9 mouse cellular contexts compared by ENCODE assay signal in the genomic region with DNA sequence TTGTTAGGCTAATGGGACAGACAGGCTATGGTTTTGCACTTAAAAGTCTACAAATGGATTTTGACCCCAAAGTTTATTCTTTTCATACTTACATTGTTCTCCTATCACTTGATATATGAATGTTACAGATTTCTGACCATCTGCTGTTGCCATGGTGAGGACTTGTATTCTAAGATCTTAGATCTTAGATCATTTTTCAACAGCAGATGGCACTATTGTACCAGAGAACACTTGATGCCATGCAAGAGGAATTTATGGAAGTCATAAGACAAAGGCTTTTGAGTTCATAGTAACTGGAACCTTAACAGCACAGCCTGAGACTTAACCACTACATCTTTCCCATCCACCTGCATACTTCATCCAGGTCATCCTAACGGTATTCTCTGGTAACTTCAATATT. TPM values are rescaled to one million over a fixed set of nuclear protein-coding genes. Genes with fewer than 3 reads are reported as not detected.
DNase-seq lines count a peak whose midpoint lies in the region; ATAC-seq and TF ChIP-seq lines count a peak whose summit lies in the region.
"Had no signal": no experiment of that assay in that cellular context is flagged by ENCODE, and none has a peak within 500 bp of the region (broad histone marks: within the 10 kb centered on the region; RNA-seq: fewer than 3 reads in every experiment).

No protein-coding gene starts in this region.

- no peaks in the 10 kb centered on the region; the same call in 1 of the 2 replicates for H3K36me3 ChIP-seq in kidney, adult 2 months (ENCODE audit: control insufficient read depth, insufficient read depth, low read length)
- H3K36me3 ChIP-seq in kidney, embryonic 16.5 days (ENCODE audit: insufficient read depth, low read length): peaks cover 7% of the 10 kb centered on the region; the same call in 1 of the 2 replicates
- peaks cover 18% of the 10 kb centered on the region for H3K36me3 ChIP-seq in midbrain, embryonic 12.5 days

- H3K27me3 ChIP-seq in kidney, adult 2 months (replicated peaks; ENCODE audit: control insufficient read depth, insufficient read depth, low read length): no peaks in the 10 kb centered on the region
- no peaks in the 10 kb centered on the region for H3K27me3 ChIP-seq in kidney, embryonic 16.5 days (ENCODE audit: insufficient read depth, low read length)
- no peaks in the 10 kb centered on the region for H3K27me3 ChIP-seq in midbrain, embryonic 12.5 days
- H3K27me3 ChIP-seq: limb, embryonic 15.5 days had no signal

- DNase-seq in kidney, adult 2 months: peak; percentile 79
- peak; percentile 85 for DNase-seq in CD4-positive, CD25-positive, alpha-beta regulatory T cell, adult 2 months (ENCODE audit: low read depth, low spot score)
- DNase-seq in T-cell, adult 2 months (ENCODE audit: low spot score): peak; percentile 45
- DNase-seq in forelimb bud, embryonic 11.5 days (ENCODE audit: low read depth, low spot score): peak; percentile 80
- no peak for DNase-seq in spleen, adult 12 weeks (ENCODE audit: low spot score)
- DNase-seq in urinary bladder, postnatal 14 days (ENCODE audit: low spot score): no peak

- H3K9me3 ChIP-seq in kidney, embryonic 16.5 days (ENCODE audit: low read length): no peaks in the 10 kb centered on the region
- no peaks in the 10 kb centered on the region for H3K9me3 ChIP-seq in midbrain, embryonic 12.5 days
- H3K9me3 ChIP-seq: limb, embryonic 15.5 days had no signal

- peaks cover 6% of the 10 kb centered on the region; the same call in 1 of the 2 replicates for H3K4me1 ChIP-seq in kidney, adult 2 months (ENCODE audit: control insufficient read depth, insufficient read depth, low read length)
- H3K4me1 ChIP-seq in kidney, embryonic 16.5 days (ENCODE audit: insufficient read depth, low read length): peaks cover 16% of the 10 kb centered on the region
- H3K4me1 ChIP-seq in midbrain, embryonic 12.5 days: peaks cover 19% of the 10 kb centered on the region

- H3K9ac ChIP-seq in kidney, embryonic 16.5 days (replicated peaks; ENCODE audit: low read length): no peak overlapping the region
- H3K9ac ChIP-seq in midbrain, embryonic 12.5 days (replicated peaks): no peak overlapping the region
- H3K9ac ChIP-seq: limb, embryonic 15.5 days had no signal

- no peak overlapping the region for H3K4me3 ChIP-seq in kidney, adult 2 months (ENCODE audit: insufficient read depth, low read depth, low read length)
- no peak overlapping the region for H3K4me3 ChIP-seq in kidney, embryonic 16.5 days (ENCODE audit: low read length)
- no peak overlapping the region for H3K4me3 ChIP-seq in midbrain, embryonic 12.5 days
- H3K4me3 ChIP-seq: limb, embryonic 15.5 days had no signal

- no peak for TF ChIP-seq CTCF in kidney, adult 2 months (conservative IDR thresholded peaks at IDR 0.05; ENCODE audit: insufficient read depth, insufficient read length, low read depth, low read length)

- TF ChIP-seq POLR2A in kidney, adult 2 months (IDR thresholded peaks at IDR 0.05; ENCODE audit: low read depth, low read length): no peak

- H3K27ac ChIP-seq in kidney, adult 2 months (ENCODE audit: insufficient read depth, low read depth, low read length): no peak overlapping the region
- H3K27ac ChIP-seq in kidney, embryonic 16.5 days (ENCODE audit: low read length): no peak overlapping the region
- H3K27ac ChIP-seq in midbrain, embryonic 12.5 days (replicated peaks): 0 out of 2 replicates have a peak overlapping the region, but pooled peaks have one; percentile 32
- H3K27ac ChIP-seq: limb, embryonic 15.5 days had no signal

- H3K4me2 ChIP-seq in kidney, embryonic 16.5 days (replicated peaks; ENCODE audit: low read depth, low read length): no peak overlapping the region
- H3K4me2 ChIP-seq in midbrain, embryonic 12.5 days (replicated peaks): no peak overlapping the region
- H3K4me2 ChIP-seq: limb, embryonic 15.5 days had no signal

- 39% methylated on average over 1 of the region's 1 CpGs for WGBS in kidney, adult 2 months
- 70% methylated on average over 1 of the region's 1 CpGs for WGBS in kidney, embryonic 16.5 days
- 67% methylated on average over 1 of the region's 1 CpGs for WGBS in midbrain, embryonic 12.5 days

- no peak for ATAC-seq in kidney, embryonic 16.5 days (ENCODE audit: low FRiP score, low TSS enrichment)
- ATAC-seq in midbrain, embryonic 12.5 days (ENCODE audit: low FRiP score, low read depth): no peak

RNA-seq across cellular contexts. Expression of a gene that starts 2.0 kb away (rescaled TPM):
- 24.9 and 27.8 TPM in 2 replicates for polyA plus RNA-seq in kidney, adult 2 months (2012; rRNA removed)
- polyA plus RNA-seq in kidney, embryonic 16.5 days (2015; fragmentation: Nextera tagmentation; extraction: Ambion mirVana): 20.7 and 23.9 TPM in 2 replicates
- polyA plus RNA-seq in midbrain, embryonic 12.5 days (2016; fragmentation: Nextera tagmentation; extraction: Ambion mirVana): 21.1 and 26.1 TPM in 2 replicates

RNA-seq across cellular contexts. Expression of a gene that starts 33.5 kb away (rescaled TPM):
- polyA plus RNA-seq in kidney, adult 2 months (2012; rRNA removed): 144 and 190 TPM in 2 replicates
- 347 and 350 TPM in 2 replicates for polyA plus RNA-seq in kidney, embryonic 16.5 days (2015; fragmentation: Nextera tagmentation; extraction: Ambion mirVana)
- polyA plus RNA-seq in midbrain, embryonic 12.5 days (2016; fragmentation: Nextera tagmentation; extraction: Ambion mirVana): 225 and 231 TPM in 2 replicates

RNA-seq across cellular contexts. Expression of a gene that starts 52.7 kb away (rescaled TPM):
- polyA plus RNA-seq in kidney, adult 2 months (2012; rRNA removed): 2.8 and 3.2 TPM in 2 replicates
- 4.1 and 4.4 TPM in 2 replicates for polyA plus RNA-seq in kidney, embryonic 16.5 days (2015; fragmentation: Nextera tagmentation; extraction: Ambion mirVana)
- polyA plus RNA-seq in midbrain, embryonic 12.5 days (2016; fragmentation: Nextera tagmentation; extraction: Ambion mirVana): 1.1 and 1.2 TPM in 2 replicates

RNA-seq across cellular contexts. Expression of a gene that starts 52.9 kb away (rescaled TPM):
- 9.6 and 19.1 TPM in 2 replicates for polyA plus RNA-seq in kidney, adult 2 months (2012; rRNA removed)
- 57.4 and 57.5 TPM in 2 replicates for polyA plus RNA-seq in kidney, embryonic 16.5 days (2015; fragmentation: Nextera tagmentation; extraction: Ambion mirVana)
- polyA plus RNA-seq in midbrain, embryonic 12.5 days (2016; fragmentation: Nextera tagmentation; extraction: Ambion mirVana): 63.9 and 73.7 TPM in 2 replicates

Comparison
In these comparisons a context has a peak if more than half of its experiments do, and no peak if none do; other contexts are left out.
1. DNase-seq: peak in kidney, adult 2 months (single experiment), CD4-positive, CD25-positive, alpha-beta regulatory T cell, adult 2 months (single experiment), T-cell, adult 2 months (single experiment) and forelimb bud, embryonic 11.5 days (single experiment); none in spleen, adult 12 weeks (single experiment) and urinary bladder, postnatal 14 days (single experiment).